ENCODE assay signal across 25 mouse cellular contexts in genomic region chr16:75962021-75962420, GRCm38 (mm10).
DNase-seq lines count a peak whose midpoint lies in the region; ATAC-seq and TF ChIP-seq lines count a peak whose summit lies in the region.
"Had no signal": no experiment of that assay in that cellular context is flagged by ENCODE, and none has a peak within 500 bp of the region (broad histone marks: within the 10 kb centered on the region; RNA-seq: fewer than 3 reads in every experiment).

No protein-coding gene starts in this region.

- TF ChIP-seq EP300 in lung, postnatal 0 days (IDR thresholded peaks at IDR 0.05) = no peak

- no peak overlapping the region for H3K9ac ChIP-seq in kidney, postnatal 0 days (ENCODE audit: low read depth, low read length)
- no peak overlapping the region for H3K9ac ChIP-seq in lung, postnatal 0 days (replicated peaks; ENCODE audit: low read depth)
- H3K9ac ChIP-seq: hindbrain, embryonic 14.5 days; midbrain, embryonic 13.5 days had no signal

- 34% methylated on average over 8 of the region's 8 CpGs for WGBS in kidney, postnatal 0 days
- WGBS in lung, postnatal 0 days = 29% methylated on average over 8 of the region's 8 CpGs
- 53% methylated on average over 8 of the region's 8 CpGs for WGBS in macrophage (ENCODE audit: missing documents)

- no peaks in the 10 kb centered on the region for H3K79me2 ChIP-seq in macrophage (ENCODE audit: inconsistent target)

- no peaks in the 10 kb centered on the region for H3K36me3 ChIP-seq in kidney, postnatal 0 days (ENCODE audit: insufficient read depth, low read length)
- H3K36me3 ChIP-seq in lung, postnatal 0 days (ENCODE audit: insufficient read depth, low read length) = no peaks in the 10 kb centered on the region
- no peaks in the 10 kb centered on the region for H3K36me3 ChIP-seq in macrophage (ENCODE audit: inconsistent target)
- H3K36me3 ChIP-seq: forebrain, embryonic 10.5 days; heart, embryonic 10.5 days; midbrain, embryonic 13.5 days had no signal

- no peak overlapping the region for H3K27ac ChIP-seq in kidney, postnatal 0 days
- no peak overlapping the region for H3K27ac ChIP-seq in lung, postnatal 0 days (ENCODE audit: low read length)
- peak overlapping the region; percentile 75 for H3K27ac ChIP-seq in macrophage
- H3K27ac ChIP-seq: forebrain, embryonic 10.5 days; heart, embryonic 10.5 days; hindbrain, embryonic 14.5 days; midbrain, embryonic 13.5 days had no signal

- H3K9me3 ChIP-seq in kidney, postnatal 0 days (replicated peaks; ENCODE audit: low read length) = no peaks in the 10 kb centered on the region
- no peaks in the 10 kb centered on the region for H3K9me3 ChIP-seq in lung, postnatal 0 days (ENCODE audit: low read length)
- H3K9me3 ChIP-seq: forebrain, embryonic 10.5 days; heart, embryonic 10.5 days; midbrain, embryonic 13.5 days had no signal

- no peak overlapping the region for H3K4me3 ChIP-seq in kidney, postnatal 0 days (replicated peaks; ENCODE audit: low read depth, low read length)
- no peak overlapping the region for H3K4me3 ChIP-seq in lung, postnatal 0 days (ENCODE audit: low read depth, low read length)
- no peak overlapping the region for H3K4me3 ChIP-seq in macrophage (ENCODE audit: inconsistent target)
- H3K4me3 ChIP-seq: forebrain, embryonic 10.5 days; heart, embryonic 10.5 days; midbrain, embryonic 13.5 days had no signal

- no peak for ATAC-seq in kidney, postnatal 0 days (replicated peaks; ENCODE audit: low FRiP score, low read depth)
- ATAC-seq in lung, postnatal 0 days = peak; percentile 82
- ATAC-seq: forebrain, embryonic 16.5 days; inflammation-experienced regulatory T-cells, adult 6 months; midbrain, embryonic 13.5 days; Patski had no signal

- peak; percentile 18 for DNase-seq in kidney, postnatal 0 days (ENCODE audit: low spot score)
- no peak for DNase-seq in kidney, adult 8-10 months
- DNase-seq in lung, adult 18-20 months = peak; percentile 13 to 16
- peak; percentile 81 for DNase-seq in lung, postnatal 0 days (ENCODE audit: low spot score)
- no peak for DNase-seq in testis, postnatal 10 days (ENCODE audit: low spot score)
- no peak for DNase-seq in adrenal gland, adult 2 months
- DNase-seq in cerebellum, adult 9-11 months = no peak
- DNase-seq: adrenal gland, postnatal 10 days; cerebellum, adult 9-10 months; gastrocnemius, postnatal 10 days; heart, postnatal 4 days; kidney, postnatal 10 days; layer of hippocampus, postnatal 36 days; right cerebral cortex, postnatal 14 days; spleen, adult 18-20 months; thymus, postnatal 25 days had no signal

- H3K4me1 ChIP-seq in kidney, postnatal 0 days (replicated peaks; ENCODE audit: insufficient read depth, low read length) = no peaks in the 10 kb centered on the region
- H3K4me1 ChIP-seq in lung, postnatal 0 days (ENCODE audit: insufficient read depth, low read depth, low read length) = no peaks in the 10 kb centered on the region
- H3K4me1 ChIP-seq: forebrain, embryonic 10.5 days; heart, embryonic 10.5 days; midbrain, embryonic 13.5 days had no signal

- H3K4me2 ChIP-seq in kidney, postnatal 0 days (ENCODE audit: low read length) = no peak overlapping the region
- H3K4me2 ChIP-seq in lung, postnatal 0 days (replicated peaks; ENCODE audit: low read depth, low read length) = no peak overlapping the region
- H3K4me2 ChIP-seq: hindbrain, embryonic 14.5 days; liver, embryonic 11.5 days; midbrain, embryonic 13.5 days had no signal

- H3K27me3 ChIP-seq in kidney, postnatal 0 days (ENCODE audit: insufficient read depth, low read length) = no peaks in the 10 kb centered on the region
- H3K27me3 ChIP-seq in lung, postnatal 0 days (replicated peaks; ENCODE audit: insufficient read depth, low read length) = no peaks in the 10 kb centered on the region
- H3K27me3 ChIP-seq: midbrain, embryonic 13.5 days; Patski had no signal

- TF ChIP-seq CTCF in kidney, postnatal 0 days (IDR thresholded peaks at IDR 0.05; ENCODE audit: low read depth) = no peak
- no peak for TF ChIP-seq CTCF in lung, postnatal 0 days (IDR thresholded peaks at IDR 0.05)

Comparison
In these comparisons a context has a peak if more than half of its experiments do, and no peak if none do; other contexts are left out.
1. DNase-seq: peak in kidney, postnatal 0 days (single experiment), lung, adult 18-20 months (2 of 2) and lung, postnatal 0 days (single experiment); none in kidney, adult 8-10 months (0 of 2), testis, postnatal 10 days (single experiment), adrenal gland, adult 2 months (single experiment) and cerebellum, adult 9-11 months (single experiment).